Mouse (Mus musculus) mature B cell (primary cell): ENCODE measurements around the gene Sfmbt2.

Experiments
- in situ Hi-C: fragments of 300-500 bp; cut with MboI; formaldehyde crosslinking; loops from 2 replicates; pipeline ENCODE4 v1.14.3; 2019

Sfmbt2 gene

GRCm38 (mm10) chr2:10565491-10565890 is 195.2 kb downstream of the Sfmbt2 start:
- in situ Hi-C loops: no loop called here

GRCm38 (mm10) chr2:10569392-10569791 is 199.1 kb downstream of the Sfmbt2 start:
- in situ Hi-C loops: no loop called here

GRCm38 (mm10) chr2:10572311-10572710 is 202.0 kb downstream of the Sfmbt2 start:
- in situ Hi-C loops: no loop called here

- in situ Hi-C loops: no loop called here
Measured at GRCm38 (mm10) chr2:10575962-10576740, 205.8 kb downstream of the Sfmbt2 start.

- in situ Hi-C loops: no loop called here
Measured at GRCm38 (mm10) chr2:10582673-10583072, 212.4 kb downstream of the Sfmbt2 start.

- in situ Hi-C loops: no loop called here
Measured at GRCm38 (mm10) chr2:10583103-10583502, 212.8 kb downstream of the Sfmbt2 start.

- in situ Hi-C loops: no loop called here
Measured at GRCm38 (mm10) chr2:10591310-10591709, 221.0 kb downstream of the Sfmbt2 start.

GRCm38 (mm10) chr2:10615500-10615899 is 245.2 kb downstream of the Sfmbt2 start:
- in situ Hi-C loops: no loop called here
